Mouse (Mus musculus): ENCODE measurements around the gene Glt28d2.
A peak's percentile ranks its signal among the peaks of the same experiment; 100 is the strongest.
"Not testable (repeated sequence)": the region's sequence is repeated elsewhere in the genome, so short reads cannot be mapped to it uniquely, and the experiment has no call there.

The Glt28d2 gene

DNA sequence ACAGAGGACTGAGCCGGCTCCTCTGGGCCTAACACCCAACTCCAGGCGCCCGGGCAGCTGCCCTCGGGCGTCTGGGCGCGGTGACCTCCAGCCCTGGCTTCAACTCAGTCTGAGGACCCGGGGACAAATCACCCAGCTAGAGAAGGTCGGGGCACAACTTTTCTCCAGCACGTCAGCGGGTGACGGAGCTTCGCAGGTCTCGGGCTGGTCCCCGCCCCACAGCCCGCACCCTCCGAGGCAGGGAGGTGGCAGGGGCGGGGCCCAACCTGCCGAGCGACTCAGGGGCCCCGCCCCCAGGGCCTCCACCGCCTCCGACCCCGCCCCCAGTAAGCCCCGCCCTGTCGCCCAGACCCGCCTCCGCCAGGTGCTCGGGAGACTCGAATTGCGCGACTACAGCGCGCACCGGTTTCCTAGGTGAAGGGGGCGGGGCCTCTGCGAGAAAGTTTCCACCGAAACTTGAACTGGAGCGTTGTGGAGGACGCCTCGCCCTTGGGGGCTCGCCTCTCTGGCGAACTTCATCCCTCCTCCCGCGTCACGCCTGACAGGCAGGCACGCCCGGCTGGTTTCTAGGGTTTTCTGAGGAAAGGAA lies at the start of gene Glt28d2, which contains the start of gene Gm37240:
Gene Glt28d2, minus strand, starts transcription at position 278 of the 589 bp plus-strand sequence.
Gene Gm37240, minus strand, starts transcription at position 280 of the 589 bp plus-strand sequence.
- DNase-seq (ENCODE audit: low read depth, low spot score): peak; percentile 95

DNA sequence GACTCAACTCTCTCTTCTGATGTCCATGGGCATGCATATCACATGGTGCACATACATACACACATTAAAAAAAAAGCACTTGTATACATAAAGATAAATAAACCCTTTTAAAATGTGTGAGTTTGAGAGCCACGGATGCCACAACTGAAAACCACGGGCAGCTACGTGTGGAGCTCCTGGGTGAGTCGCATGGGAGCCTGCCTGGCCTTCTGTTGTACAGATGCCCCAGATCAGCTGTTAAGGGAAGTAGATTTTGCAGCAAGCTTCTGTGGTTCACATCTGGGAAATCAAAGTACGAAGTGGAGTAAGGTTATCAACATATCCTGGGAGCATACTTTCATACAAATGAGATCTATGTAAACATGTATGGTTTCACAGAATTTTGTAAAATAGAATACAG lies 46.3 kb upstream of the Glt28d2 start:
- no peak for DNase-seq (ENCODE audit: low read depth, low spot score)

DNA sequence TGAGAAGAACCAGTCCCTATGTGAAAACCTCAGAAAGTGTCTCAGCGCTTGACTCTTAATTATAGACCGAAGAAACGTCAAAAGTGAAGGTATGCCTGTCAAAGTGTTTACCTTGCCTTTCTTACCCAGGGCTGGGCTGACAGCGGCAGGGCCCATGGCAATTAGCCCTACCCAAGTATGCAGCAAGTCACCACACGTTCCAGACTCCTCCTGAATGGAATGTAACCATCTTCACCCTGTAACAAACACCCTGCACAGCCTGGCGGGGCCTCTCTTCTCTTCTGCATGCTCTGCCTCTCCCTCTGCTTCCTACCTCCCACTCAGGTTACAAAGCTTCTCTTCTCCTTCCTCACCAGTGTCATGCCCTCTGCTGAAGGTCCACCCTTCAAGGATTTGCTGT lies 44.5 kb upstream of the Glt28d2 start:
- no peak for DNase-seq (ENCODE audit: low read depth, low spot score)

DNA sequence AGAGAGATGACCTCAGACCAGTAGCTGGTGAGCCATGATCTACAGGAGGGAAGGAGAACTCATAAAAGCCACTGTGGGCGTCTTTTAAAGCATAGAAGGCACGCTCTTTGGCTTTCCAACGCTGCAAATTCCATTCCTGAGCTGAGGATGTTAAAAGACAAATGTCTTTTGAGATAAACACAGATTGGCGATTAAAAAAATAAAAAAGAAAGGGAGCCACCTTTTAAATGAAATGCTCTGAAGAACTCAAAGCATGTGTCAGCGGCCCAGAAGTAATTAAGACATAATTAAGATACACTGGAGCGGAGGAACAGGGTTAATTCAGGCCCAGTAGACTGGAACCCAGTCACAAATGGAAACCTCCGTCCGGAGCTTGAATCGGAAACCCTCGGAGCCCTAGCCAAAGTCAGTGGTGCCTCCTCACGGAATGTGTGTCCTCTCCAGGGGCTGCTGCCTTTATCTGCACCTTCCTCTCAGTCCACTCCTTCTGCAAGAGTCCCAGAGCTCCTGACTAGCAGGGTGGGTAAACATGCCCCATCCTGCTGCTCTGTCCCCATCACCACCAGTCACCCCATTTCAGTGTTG lies 43.4 kb upstream of the Glt28d2 start:
- no peak for DNase-seq (ENCODE audit: low read depth, low spot score)

DNA sequence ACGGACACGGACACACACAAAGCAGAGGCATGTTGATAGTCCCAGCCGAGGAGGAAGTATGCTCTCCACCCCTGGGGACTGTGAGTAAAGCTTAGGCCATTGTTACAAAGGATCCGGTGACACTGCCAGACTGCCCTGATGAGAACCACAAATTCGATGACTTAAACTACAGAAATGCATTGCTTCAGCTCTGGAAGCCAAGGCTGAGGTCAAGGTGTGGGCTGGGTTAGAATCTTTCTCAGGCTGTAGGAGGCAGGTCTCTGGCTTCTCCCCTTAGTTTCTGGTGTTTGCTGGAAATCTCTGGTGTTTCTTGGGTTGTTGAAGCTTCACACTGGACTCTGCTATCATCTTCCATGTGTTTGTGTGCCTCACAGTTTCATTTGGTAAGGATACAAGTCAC lies 42.4 kb upstream of the Glt28d2 start:
- DNase-seq (ENCODE audit: low read depth, low spot score): no peak

DNA sequence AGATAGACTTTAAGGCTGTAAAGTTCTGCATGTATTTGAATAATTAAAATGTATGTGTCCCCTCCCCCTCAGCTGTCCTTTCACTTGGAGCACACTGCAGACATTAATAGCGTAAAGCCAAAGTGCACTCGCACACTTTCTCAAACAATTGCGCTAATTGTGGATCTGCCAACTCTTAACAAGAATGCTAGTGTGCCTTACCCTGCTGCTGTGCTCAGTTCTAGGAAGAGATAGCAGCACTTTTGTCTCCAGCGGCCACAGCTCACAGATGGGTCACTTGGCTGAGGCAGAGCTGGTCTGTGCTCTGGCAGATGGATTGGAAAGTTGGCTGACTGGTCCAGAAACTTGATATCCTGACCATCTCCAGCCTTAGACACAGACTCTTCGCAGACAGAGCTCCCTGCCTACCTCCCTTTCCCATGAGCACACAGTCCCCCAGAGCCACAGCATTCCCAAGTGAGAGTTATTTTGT lies 40.9 kb upstream of the Glt28d2 start:
- DNase-seq (ENCODE audit: low read depth, low spot score): no peak

DNA sequence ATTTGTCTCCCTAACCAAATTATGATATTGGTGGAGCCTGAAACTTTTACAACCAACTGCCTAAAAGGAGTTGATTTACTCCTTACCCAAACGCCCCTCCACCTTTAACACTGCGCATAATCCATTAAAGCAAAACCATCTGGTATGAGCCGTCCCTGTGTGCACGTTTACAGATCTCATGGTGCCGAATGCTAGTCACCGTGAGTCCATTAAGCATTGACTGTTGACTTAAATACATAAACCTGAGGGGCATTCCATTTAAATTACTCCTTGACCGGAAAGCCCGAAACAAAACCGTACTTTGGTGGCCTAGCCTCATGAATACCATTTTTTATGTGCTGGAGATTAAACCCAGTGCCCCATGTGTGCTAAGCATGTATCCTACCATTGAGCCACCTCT lies 40.0 kb upstream of the Glt28d2 start:
- DNase-seq (ENCODE audit: low read depth, low spot score): no peak

DNA sequence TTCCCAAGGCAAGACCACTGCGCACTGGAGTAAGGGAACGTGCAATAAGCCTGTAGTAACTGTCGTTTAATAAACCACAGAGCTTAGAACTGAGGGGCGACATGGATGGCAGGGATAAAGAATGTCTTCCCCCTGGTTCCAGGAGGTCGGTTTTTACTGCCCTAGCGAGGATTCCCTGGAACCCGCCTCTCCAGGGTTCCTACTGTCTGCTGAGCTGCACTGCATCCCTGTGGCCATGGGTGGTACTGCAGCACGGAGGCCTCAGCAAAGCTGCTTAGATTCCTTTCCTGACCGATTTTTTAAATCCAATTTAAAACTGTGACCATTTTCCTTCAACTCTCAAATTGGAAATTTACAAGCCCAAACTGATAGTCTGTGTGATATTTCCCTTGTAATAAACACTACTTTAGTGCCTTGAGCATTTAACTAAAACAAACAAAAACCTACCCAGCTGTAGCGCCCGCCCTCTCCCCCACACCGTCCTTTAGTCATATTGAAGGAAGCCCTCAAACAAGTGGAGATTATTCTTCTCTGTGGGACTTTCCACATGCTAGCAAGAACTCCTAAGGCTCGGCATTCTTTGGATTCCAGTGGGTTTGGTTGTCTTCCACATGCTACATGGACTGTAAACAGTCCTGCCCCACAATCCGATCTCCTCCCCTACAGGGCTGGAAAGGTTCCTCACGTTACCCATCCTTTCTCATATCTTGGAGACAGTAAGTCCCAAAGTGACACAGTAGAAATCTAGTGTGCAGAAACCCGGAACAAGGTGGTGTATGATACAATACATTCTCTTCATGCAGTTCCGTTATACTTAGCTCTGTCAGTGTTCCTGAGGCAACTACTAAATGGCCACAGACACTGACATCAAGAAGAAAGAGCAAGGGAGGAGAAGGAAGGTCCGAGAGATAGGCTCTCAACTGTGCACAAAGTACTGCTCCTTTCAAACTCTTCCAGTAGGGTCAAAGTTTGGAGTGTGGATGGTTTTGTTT lies 36.9 kb upstream of the Glt28d2 start:
- DNase-seq (ENCODE audit: low read depth, low spot score): peak; percentile 53

DNA sequence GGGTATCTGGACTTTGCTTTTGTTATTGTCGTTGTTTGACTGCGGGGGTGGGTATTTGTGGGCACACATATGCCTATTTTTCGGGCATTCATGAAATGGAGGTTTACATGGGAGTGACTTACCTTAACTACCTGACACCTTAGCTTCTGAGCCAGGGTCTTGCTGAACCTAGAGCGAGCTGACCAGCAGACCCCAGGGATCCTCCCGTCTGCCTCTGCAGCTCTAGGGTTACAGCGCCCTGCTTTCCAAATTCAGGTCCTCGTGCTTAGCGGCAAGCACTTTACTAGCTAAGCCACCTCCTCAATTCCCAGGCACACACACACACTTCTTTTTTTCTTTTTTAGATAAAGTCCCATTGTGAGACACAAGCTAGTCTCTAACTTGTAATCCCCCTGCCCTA lies 36.0 kb upstream of the Glt28d2 start:
- DNase-seq (ENCODE audit: low read depth, low spot score): no peak

DNA sequence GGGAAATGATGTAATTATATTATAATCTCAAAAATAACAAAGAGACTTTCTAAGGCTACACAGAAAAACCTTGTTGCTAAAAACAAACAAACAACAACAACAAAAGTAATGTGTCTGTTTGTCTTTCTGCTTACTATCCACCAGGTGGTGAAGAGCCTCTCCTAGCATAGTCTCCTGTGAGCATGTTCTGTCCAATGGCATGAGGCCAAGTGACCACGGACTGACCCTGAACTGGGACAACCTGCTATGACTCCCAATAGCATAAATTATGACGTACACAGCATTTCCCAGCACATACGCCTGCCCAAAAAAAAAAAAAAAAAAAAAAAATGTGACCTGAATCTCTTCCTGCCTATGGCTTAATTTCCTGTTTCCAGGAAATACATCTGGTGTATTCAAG lies 35.0 kb upstream of the Glt28d2 start:
- no peak for DNase-seq (ENCODE audit: low read depth, low spot score)

DNA sequence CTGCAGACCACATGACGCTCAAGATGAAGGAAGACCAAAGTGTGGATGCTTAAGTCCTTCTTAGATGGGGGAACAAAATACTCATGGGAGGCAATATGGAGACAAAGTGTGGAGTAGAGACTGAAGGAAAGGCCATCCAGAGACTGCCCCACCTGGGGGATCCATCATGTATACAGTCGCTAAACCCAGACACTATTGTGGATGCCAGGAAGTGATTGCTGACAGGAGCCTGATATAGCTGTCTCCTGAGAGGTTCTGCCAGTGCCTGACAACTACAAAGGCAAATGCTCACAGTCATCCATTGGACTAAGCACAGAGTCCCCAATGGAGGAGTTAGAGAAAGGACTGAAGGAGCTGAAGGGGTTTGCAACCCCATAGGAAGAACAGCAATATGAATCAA lies 33.4 kb upstream of the Glt28d2 start:
- not testable (repeated sequence) for DNase-seq (ENCODE audit: low read depth, low spot score)

DNA sequence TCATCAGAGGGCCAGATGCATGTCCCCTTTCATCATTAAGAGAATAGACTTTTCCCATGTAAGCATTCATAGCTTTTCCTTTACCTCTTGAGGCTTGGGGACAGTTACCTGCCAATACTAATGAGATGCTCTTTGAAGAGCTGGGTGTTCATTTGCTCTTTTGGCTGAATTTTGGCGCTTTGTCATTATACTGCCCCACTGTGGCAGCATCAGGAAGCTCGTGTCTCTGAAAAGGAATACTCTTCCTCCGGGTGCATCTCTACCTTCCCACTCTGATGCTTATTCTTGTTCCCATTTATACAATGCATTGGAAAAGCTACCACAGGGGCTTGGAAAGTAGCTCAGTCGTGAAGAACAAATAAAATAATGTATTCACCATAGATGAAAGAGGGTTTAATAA lies 30.3 kb upstream of the Glt28d2 start:
- peak; percentile 42 for DNase-seq (ENCODE audit: low read depth, low spot score)

DNA sequence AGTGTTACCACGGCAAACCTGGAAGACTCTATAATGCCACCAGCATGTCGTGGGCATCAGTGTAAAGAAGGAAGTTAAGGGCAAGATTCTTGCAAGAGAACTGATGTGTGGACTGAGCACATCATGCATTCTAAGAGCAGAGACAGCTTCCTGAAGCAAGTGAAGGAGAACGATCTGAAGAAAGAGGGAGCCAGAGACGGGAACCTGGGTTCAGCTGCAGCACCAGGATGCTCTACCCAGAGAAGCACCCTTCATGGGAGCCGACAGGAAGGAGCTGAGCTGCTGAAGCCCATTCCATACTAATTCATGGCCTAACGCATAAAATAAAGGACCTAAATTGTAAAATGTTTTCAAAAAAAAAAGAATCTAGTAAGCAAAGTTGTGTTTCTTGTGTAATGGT lies 27.5 kb upstream of the Glt28d2 start:
- DNase-seq (ENCODE audit: low read depth, low spot score): no peak

DNA sequence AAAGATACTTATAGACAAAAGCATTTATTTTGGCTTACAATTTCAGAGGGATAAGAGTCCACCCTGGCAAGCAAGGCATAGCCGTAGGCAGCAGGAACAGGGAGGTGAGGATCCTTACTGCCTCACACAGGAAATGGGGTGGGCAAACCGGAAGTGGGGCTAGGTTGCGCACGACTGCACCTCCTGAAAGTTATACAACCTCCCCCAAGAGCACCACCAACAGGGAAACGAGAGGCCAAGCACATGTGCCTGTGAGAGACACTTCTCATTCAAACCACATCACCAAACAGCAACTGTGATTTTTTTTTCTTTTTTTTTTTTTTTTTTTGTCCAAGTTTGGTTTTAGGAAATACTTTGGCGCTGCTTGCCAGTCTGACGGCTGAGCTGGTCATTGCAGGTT lies 19.8 kb upstream of the Glt28d2 start:
- no peak for DNase-seq (ENCODE audit: low read depth, low spot score)

DNA sequence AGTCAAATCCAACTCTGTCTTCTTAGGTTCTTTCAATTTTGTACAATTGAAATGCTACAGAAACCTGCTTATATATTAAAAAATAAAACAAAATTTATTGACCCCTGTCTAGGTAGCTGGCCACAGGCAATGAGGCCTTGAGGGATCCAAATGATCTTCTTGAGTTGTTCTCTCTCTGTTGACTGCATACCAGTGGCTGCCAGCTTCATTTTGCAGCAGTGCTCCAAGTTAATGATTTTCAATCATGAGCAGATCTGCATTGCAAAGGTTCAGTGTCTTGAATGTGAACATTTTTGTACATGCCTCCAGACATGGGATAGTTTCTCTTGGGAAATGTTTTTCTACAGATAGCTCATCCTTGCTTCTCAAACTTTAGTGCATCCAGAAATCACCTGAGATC lies 17.1 kb upstream of the Glt28d2 start:
- no peak for DNase-seq (ENCODE audit: low read depth, low spot score)

DNA sequence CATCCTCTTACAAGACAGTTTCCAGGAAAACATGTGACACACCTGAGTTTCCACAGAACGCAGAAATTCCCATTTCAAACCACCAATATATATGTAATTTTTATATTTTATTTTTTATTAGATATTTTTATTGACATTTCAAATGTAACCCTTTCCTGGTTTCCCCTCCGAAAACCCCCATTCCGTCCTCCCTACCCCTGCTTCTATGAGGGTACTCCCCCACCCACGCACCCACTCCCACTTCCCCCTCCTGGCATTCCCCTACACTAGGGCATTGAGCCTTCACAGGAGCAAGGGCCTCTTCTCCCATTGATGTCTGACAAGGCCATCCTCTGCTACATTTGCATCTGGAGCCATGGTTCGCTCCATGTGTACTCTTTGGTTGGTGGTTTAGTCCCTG lies 7.7 kb upstream of the Glt28d2 start:
- peak; percentile 44 for DNase-seq (ENCODE audit: low read depth, low spot score)

DNA sequence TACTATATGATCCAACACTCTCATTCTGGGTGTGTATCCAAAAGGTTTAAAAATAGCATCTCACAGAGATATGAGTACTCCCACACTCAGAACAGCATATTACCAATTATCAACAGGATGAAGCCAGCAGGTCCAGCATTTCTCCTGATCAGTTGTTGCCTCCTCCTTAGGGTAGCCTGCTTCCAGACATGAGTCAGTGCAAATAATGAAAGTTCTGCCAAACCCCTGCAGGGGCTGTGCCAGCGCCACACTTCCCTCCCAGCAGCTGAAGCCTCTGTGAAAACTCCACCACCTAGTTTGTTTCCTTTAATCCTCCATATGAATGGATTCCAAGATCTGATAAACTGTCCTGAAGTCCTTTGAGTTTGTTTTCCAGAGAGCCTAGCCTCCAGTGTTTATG lies 4.3 kb upstream of the Glt28d2 start:
- no peak for DNase-seq (ENCODE audit: low read depth, low spot score)

DNA sequence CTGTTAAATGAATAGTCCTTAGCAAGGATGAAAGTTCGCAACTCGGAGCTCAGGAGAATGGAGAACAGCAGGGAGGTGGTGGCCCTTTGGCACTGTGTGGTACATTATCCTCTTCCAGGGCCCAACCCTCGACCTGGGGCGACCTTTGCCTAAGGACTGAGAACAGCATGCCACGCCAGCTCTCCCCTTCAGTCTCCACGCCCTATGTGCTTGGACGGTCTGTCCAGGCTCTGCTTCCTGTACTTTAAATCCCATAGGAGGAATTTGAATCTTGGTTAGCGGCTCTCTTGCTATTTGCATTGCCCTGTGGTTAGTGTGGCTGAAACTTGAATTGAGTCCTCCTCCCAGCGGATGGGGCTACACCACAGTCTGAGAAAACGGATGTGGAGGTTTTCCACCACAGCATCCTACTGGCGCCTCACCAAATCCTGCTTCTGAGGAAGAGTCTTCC lies 930 bp upstream of the Glt28d2 start:
- DNase-seq (ENCODE audit: low read depth, low spot score): no peak

DNA sequence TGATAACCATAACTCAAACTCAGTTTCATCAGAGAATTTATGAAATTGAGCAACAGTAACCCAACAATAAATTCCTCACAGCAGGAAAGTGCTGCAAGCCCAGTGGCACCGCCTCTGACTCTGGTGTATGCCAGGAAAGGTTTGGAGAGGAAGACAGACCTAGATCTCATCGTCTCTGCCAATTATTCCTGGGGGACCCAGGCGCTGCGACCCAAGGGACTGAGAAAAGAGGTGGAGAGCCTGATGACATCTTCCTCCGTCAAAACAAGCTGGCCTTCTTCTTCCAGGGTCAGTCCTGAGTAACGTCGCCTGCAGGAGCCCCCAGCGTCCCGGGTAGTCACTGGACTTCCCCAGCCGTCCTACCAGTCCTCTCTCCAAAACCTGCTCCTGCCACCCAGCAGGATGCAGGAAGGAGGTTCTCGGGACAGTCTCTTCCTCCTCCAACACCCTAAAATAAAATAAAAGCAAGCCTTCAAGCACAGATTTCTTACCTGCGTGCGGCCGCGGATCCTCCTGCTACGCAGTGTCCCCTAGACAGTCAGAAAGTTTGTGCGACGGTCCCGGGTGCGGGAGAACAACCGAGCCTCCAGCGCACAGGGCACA lies 579 bp downstream of the Glt28d2 start:
- no peak for DNase-seq (ENCODE audit: low read depth, low spot score)

DNA sequence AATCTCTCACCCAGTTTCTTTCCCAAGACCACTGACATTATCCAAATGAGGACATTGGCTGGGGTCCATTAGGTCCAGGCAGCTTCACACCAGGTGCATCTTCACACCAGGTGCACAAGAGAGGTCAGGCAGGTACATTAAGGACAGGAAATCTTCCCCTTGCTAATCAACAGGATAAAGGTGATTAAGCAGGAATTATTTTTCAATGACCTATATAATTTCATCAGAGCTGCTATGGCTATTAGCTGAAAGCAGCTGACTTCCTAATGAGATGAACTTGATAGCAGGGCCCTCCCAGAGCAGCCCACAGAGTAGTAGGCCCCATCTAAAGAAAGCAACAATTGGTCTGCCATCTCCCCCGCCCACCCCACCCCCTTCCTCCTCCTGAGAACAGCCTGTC lies 1.4 kb downstream of the Glt28d2 start:
- DNase-seq (ENCODE audit: low read depth, low spot score): no peak

DNA sequence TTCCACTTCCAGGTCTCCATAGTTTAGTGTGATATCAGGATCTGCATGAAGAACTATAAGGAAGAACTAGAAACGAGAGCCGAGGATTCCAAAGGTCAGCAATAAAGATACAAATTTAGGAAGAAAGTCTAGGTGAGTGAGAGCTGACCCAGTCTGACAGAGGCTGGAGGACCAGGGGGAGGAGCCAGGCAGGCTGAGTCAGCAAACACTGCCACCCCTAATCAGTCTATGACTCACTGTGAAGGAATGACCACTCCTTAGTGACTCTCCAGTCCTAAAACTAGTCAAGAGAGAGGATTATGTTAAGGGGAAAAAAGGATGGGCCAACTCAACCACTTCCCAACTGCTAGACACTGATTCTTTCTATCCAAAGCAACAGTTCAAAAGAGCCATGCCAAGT lies 6.6 kb downstream of the Glt28d2 start:
- DNase-seq (ENCODE audit: low read depth, low spot score): no peak

DNA sequence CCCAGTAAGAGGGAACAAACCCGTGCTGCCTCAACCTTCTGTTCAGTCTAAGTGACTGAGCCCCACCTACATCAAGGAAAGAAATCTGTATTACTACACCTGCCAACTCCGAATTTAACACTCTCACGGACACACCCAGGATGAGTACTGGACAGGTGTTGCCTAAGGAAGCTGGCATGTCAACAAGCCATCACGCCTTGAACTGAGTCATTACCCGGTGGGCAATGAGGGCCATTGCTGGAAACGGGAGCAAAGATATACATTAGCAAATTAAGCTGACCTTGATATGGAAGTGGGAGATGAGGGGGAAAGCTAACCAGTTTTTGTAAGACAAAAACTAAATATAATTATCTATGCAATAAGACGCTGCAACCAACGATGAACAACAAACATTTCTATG lies 7.2 kb downstream of the Glt28d2 start:
- no peak for DNase-seq (ENCODE audit: low read depth, low spot score)

Measured in A20 (cell line).